Mouse (Mus musculus): ENCODE data around the gene Sirpa.

GRCm38 (mm10) chr2:129595661-129596209 lies 3.1 kb downstream of the Sirpa start:
- TF ChIP-seq SMC3 (IDR thresholded peaks at IDR 0.05; ENCODE audit: low read depth, low read length): no peak
- no peak for TF ChIP-seq CTCF (conservative IDR thresholded peaks at IDR 0.05 in 1 of 2, IDR thresholded peaks at IDR 0.05 in 1 of 2; ENCODE audit: low read depth in 2 of 2, low read length in 2 of 2)
- no peak for TF ChIP-seq E2F4 (IDR thresholded peaks at IDR 0.05; ENCODE audit: insufficient replicate concordance, low read depth, low read length)
- TF ChIP-seq IRF4 (IDR thresholded peaks at IDR 0.05; ENCODE audit: low read depth, low read length): peak; percentile 82
- TF ChIP-seq USF1 (IDR thresholded peaks at IDR 0.05; ENCODE audit: low read depth, low read length): peak; percentile 63
- no peak for TF ChIP-seq NRF1 (IDR thresholded peaks at IDR 0.05; ENCODE audit: low read depth, low read length)
- TF ChIP-seq MEF2A (IDR thresholded peaks at IDR 0.05; ENCODE audit: borderline replicate concordance, low read depth, low read length): no peak
- no peak for TF ChIP-seq GABPA (IDR thresholded peaks at IDR 0.05; ENCODE audit: insufficient replicate concordance, low read depth, low read length)
- no peak for TF ChIP-seq MAZ (IDR thresholded peaks at IDR 0.05; ENCODE audit: low read depth, low read length)
- TF ChIP-seq MXI1 (IDR thresholded peaks at IDR 0.05; ENCODE audit: low read depth, low read length): peak; percentile 52; the same call in 1 of the 2 replicates
- peak; percentile 63 for TF ChIP-seq JUN (IDR thresholded peaks at IDR 0.05; ENCODE audit: insufficient read depth, low read depth, low read length)
